Mouse (Mus musculus) hindbrain, embryonic 16.5 days (tissue): Measurements from ENCODE around the gene Sema3g. TPM values are rescaled to one million over a fixed set of nuclear protein-coding genes. Genes with fewer than 3 reads are reported as not detected.

ENCODE experiments used
- ATAC-seq: fragments of 200-750 bp; cut with Nextera tagmentation; 2 replicates; pipeline ENCODE4 v1.8.0; 2017; ENCODE audit warnings: moderate TSS enrichment, moderate library complexity
- H3K27ac ChIP-seq: fragments of 300-500 bp; sonication (generic); 2 replicates; pipeline ENCODE4 v1.5.1; 2014; ENCODE audit warnings: low read depth, mild to moderate bottlenecking, control low read depth, low read length, moderate library complexity
- H3K27me3 ChIP-seq: fragments of 300-500 bp; sonication (generic); replicated peaks from 2 replicates; pipeline ENCODE4 v1.6.1; 2014; ENCODE audit warnings: low read length; ENCODE audit not compliant: control insufficient read depth, insufficient read depth
- H3K36me3 ChIP-seq: fragments of 300-500 bp; sonication (generic); 2 replicates; pipeline ENCODE4 v1.6.1; 2014; ENCODE audit warnings: mild to moderate bottlenecking, low read length, moderate library complexity, mixed read lengths; ENCODE audit not compliant: control insufficient read depth, insufficient read depth
- H3K4me1 ChIP-seq: fragments of 300-500 bp; sonication (generic); 2 replicates; pipeline ENCODE4 v1.6.1; 2014; ENCODE audit warnings: low read depth, low read length; ENCODE audit not compliant: control insufficient read depth, insufficient read depth
- H3K4me2 ChIP-seq: fragments of 300-500 bp; sonication (generic); 2 replicates; pipeline ENCODE4 v1.6.1; 2014; ENCODE audit warnings: mild to moderate bottlenecking, low read length, control low read depth, moderate library complexity
- H3K4me3 ChIP-seq: fragments of 300-500 bp; sonication (generic); 2 replicates; pipeline ENCODE4 v1.5.1; 2014; ENCODE audit warnings: mild to moderate bottlenecking, low read length, control low read depth, moderate library complexity
- H3K9ac ChIP-seq: fragments of 300-500 bp; sonication (generic); 2 replicates; pipeline ENCODE4 v1.6.1; 2014; ENCODE audit warnings: low read depth, mild to moderate bottlenecking, control low read depth, low read length, moderate library complexity
- H3K9me3 ChIP-seq: fragments of 300-500 bp; sonication (generic); 2 replicates; pipeline ENCODE4 v1.6.1; 2014; ENCODE audit warnings: mild to moderate bottlenecking, low read length, moderate library complexity; ENCODE audit not compliant: control insufficient read depth
- WGBS: fragments of 180-500 bp; shearing (Covaris S2); extraction: QIAGEN DNeasy Blood & Tissue Kit; methylation state at CpG from one replicate; pipeline ENCODE4 v1.1.7; 2014; 5-methylcytosine and 5-hydroxymethylcytosine counted together
- polyA plus RNA-seq: library from polyadenylated mRNA; unstranded; fragments of >200 nt; fragmentation: Nextera tagmentation; extraction: Ambion mirVana; gene quantifications from 2 replicates; pipeline ENCODE4 v1.2.1, GENCODE M21; 2015

Sema3g gene
- polyA plus RNA-seq, 1 experiment from 2014 or later: 0.61 TPM

DNA sequence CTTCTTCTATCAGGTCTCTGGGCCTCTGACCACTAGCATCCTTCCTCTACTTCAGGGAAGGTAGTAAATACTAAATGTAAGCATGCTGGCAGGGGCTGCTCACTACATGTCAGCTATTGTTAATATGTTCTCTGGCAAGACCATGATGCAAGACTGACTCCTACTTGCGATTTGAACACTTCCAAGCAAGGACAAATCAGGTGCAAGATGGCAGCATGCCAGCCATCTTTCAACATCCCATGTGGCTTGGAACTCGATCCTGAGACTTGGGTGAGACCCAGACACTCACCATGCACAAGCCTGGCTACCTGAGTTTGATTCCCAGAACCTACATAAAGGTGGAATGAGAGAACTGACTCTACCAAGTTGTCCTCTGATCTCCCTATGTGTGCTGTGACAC, 25.7 kb upstream of the Sema3g start:
- no peaks in the 10 kb centered on the region for H3K9me3 ChIP-seq
- H3K27ac ChIP-seq: no peak overlapping the region
- H3K4me3 ChIP-seq: no peak overlapping the region
- no peak overlapping the region for H3K4me2 ChIP-seq
- H3K36me3 ChIP-seq: peaks cover 63% of the 10 kb centered on the region
- 63% methylated on average over 2 of the region's 2 CpGs for WGBS
- H3K27me3 ChIP-seq: no peaks in the 10 kb centered on the region
- no peak for ATAC-seq
- H3K9ac ChIP-seq: no peak overlapping the region
- peaks cover 4% of the 10 kb centered on the region; the same call in 1 of the 2 replicates for H3K4me1 ChIP-seq

DNA sequence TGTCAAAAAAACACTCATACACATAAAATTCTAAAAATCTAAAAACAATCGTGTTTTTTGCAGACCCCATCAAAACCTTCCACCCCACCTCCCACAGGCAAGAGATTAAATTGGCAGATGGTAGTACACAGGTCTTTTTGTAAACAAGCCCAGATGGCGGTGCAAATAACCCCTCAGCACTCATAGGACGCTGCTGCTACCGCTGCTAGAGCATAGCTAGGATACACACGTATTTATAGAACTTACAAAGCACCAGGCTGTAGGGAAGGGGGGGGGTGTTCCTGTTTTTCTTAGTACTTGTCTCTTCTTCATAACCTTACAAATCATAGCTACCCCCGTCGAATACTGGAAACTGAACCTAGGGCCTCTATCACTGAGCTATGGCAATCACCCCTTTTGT, 23.9 kb upstream of the Sema3g start:
- no peak for ATAC-seq
- H3K4me1 ChIP-seq: peaks cover 8% of the 10 kb centered on the region; the same call in 1 of the 2 replicates
- H3K4me3 ChIP-seq: no peak overlapping the region
- 82% methylated on average over 7 of the region's 7 CpGs for WGBS
- no peaks in the 10 kb centered on the region for H3K27me3 ChIP-seq
- H3K27ac ChIP-seq: no peak overlapping the region
- H3K36me3 ChIP-seq: peaks cover 50% of the 10 kb centered on the region
- H3K9ac ChIP-seq: no peak overlapping the region
- no peaks in the 10 kb centered on the region for H3K9me3 ChIP-seq
- H3K4me2 ChIP-seq: no peak overlapping the region

DNA sequence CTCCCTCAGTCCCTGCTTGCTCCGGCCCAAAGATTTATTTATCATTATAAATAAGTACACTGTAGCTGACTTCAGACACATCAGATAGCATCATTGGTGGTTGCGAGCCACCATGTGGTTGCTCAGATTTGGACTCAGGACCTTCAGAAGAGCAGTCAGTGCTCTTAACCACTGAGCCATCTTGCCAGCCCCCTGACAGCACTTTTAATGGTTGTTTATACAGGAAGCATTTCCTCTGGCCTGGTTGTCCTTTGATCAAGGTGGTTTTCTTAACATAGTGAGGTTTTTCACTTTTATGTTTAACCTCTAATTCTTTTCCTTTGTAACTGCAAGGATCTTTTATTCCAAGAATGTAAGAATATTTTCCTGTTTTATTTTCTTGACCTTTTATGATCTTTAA, 23.2 kb upstream of the Sema3g start:
- Histone ChIP-seq H3K9ac (no peak overlapping the region), H3K9me3 (no peaks in the 10 kb centered on the region), H3K4me1 (peaks cover 8% of the 10 kb centered on the region; the same call in 1 of the 2 replicates), H3K27ac (no peak overlapping the region), H3K4me3 (no peak overlapping the region), H3K36me3 (peaks cover 46% of the 10 kb centered on the region), H3K4me2 (no peak overlapping the region), H3K27me3 (no peaks in the 10 kb centered on the region)
- WGBS: 96% methylated on average over 2 of the region's 2 CpGs
- no peak for ATAC-seq

DNA sequence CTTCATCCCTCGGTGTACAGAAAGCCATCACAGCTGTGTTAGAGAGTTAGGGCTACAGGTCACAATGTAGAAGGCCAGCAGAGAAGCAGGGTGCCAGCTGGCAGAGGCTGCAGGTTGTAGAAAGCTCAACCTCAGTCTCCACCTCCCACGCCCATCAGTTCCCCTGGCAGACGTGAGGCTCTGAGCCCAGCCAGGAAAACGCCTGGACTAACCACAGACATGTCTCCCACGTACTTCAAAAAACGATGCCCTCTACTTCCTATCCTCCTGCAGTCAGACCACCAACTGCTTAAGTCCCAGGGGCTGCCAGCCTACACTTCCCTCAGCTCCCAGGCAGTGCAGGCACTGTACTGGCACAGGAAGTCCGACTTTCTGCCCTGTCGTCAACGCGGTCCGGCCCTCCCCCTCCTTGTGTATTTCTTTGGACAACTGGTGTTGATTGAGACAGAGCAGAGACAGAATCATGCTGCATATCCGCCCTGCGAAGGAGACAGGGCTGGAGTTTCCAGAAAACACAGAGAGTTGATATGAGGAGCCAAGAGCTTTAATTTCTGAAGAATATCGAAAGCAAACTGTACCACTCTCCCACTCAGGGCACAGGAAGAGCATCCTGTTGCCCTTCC, 22.7 kb upstream of the Sema3g start:
- Histone ChIP-seq H3K4me1 (peaks cover 8% of the 10 kb centered on the region; the same call in 1 of the 2 replicates), H3K9ac (no peak overlapping the region), H3K4me3 (no peak overlapping the region), H3K27me3 (no peaks in the 10 kb centered on the region), H3K4me2 (no peak overlapping the region), H3K36me3 (peaks cover 47% of the 10 kb centered on the region), H3K9me3 (no peaks in the 10 kb centered on the region), H3K27ac (no peak overlapping the region)
- ATAC-seq: no peak
- WGBS: 73% methylated on average over 14 of the region's 14 CpGs

DNA sequence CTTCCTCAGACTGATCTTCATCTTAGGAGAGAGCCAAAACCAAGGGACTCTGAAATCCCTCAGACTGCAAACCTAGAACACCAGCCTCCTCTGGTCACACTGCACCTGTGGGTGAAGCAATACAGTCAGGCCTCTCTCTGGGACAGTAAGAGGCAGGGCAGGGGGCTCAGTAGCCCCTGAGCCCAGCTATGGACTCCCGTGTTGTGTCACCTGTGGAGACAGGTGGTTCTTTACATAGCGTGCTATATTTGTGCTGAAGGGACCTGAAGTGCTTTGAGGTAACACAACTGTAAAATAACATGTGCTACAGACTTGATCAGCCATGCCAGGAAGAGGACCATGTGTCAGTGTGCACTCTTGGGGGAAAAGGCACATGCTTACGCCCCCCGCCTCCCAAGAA, 22.1 kb upstream of the Sema3g start:
- no peak overlapping the region for H3K9ac ChIP-seq
- H3K27ac ChIP-seq: no peak overlapping the region
- no peak for ATAC-seq
- no peaks in the 10 kb centered on the region for H3K27me3 ChIP-seq
- WGBS: 99% methylated on average over 4 of the region's 4 CpGs
- peaks cover 47% of the 10 kb centered on the region for H3K36me3 ChIP-seq
- H3K4me1 ChIP-seq: peaks cover 8% of the 10 kb centered on the region; the same call in 1 of the 2 replicates
- H3K4me2 ChIP-seq: no peak overlapping the region
- no peak overlapping the region for H3K4me3 ChIP-seq
- H3K9me3 ChIP-seq: no peaks in the 10 kb centered on the region

DNA sequence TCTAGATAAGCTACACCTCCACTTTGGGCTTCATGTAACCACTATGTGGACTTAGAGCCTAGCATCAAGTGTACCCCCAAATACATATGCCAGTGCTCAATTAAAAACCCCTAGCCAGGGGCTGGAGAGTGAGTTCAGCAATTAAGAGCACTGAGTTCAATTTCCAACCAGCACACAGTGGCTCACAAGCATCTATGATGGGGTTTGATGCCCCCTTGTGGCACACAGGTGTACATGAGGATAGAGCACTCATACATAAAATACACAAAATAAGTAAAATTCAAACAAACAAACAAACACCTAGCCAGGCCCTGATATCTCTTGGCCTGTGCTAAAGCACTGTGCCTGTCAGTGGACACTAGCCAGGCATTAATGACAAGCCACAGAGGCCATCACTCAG, 21.7 kb upstream of the Sema3g start:
- H3K9ac ChIP-seq: no peak overlapping the region
- no peak overlapping the region for H3K27ac ChIP-seq
- no peak overlapping the region for H3K4me3 ChIP-seq
- peak; percentile 41; the same call in 1 of the 2 replicates for ATAC-seq
- no peak overlapping the region for H3K4me2 ChIP-seq
- peaks cover 45% of the 10 kb centered on the region for H3K36me3 ChIP-seq
- peaks cover 8% of the 10 kb centered on the region; the same call in 1 of the 2 replicates for H3K4me1 ChIP-seq
- no peaks in the 10 kb centered on the region for H3K27me3 ChIP-seq
- no peaks in the 10 kb centered on the region for H3K9me3 ChIP-seq

DNA sequence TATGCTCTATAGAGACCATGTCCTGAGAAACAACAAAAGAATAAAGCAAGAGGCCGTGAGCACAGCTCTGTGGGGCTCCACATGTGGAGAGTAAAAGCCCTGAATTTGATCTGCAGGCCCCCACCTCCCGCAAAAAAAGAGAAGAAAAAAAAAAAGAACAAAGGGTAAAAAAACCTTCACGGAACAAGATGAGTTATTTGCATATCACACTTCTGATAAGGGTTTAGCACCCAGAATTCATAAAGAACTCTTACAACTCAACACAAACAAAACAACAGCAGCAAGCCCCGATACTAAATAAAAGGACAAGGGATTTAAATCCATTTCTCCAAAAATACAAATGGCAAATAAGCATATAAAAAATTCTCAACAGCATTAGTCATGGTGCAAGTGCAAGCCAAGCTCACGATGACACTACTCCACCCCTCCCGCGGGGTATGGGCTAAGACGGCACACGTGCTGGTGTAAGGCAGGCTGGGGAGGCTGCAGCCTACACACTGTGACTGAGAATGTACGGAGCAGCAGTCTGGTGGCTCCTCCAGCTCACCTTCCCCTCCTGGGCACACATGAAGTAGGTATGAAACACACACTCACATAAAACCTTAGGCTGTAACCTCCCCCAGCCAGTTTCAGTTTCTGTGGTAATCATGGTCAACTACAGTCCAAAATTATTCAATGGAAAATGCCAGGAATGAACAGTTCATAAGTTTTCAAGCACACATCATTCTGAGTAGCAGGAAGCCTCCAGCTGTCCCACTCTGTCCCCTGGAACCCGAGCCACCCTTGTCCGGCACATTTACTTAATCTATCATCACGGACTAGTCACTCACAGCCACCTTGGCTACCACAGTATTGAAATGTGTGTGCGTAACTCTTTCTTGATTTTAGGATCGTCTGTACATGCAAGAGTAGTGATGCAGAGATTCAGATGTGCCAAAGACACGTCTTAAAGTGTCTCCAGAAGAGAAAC, 19.8 kb upstream of the Sema3g start:
- Histone ChIP-seq H3K36me3 (peaks cover 49% of the 10 kb centered on the region), H3K4me2 (no peak overlapping the region), H3K27ac (no peak overlapping the region), H3K9ac (no peak overlapping the region), H3K4me3 (no peak overlapping the region), H3K9me3 (no peaks in the 10 kb centered on the region), H3K4me1 (peaks cover 8% of the 10 kb centered on the region; the same call in 1 of the 2 replicates), H3K27me3 (no peaks in the 10 kb centered on the region)
- 56% methylated on average over 16 of the region's 16 CpGs for WGBS
- 0 out of 2 replicates have a peak, but pooled peaks have one; percentile 28 for ATAC-seq

DNA sequence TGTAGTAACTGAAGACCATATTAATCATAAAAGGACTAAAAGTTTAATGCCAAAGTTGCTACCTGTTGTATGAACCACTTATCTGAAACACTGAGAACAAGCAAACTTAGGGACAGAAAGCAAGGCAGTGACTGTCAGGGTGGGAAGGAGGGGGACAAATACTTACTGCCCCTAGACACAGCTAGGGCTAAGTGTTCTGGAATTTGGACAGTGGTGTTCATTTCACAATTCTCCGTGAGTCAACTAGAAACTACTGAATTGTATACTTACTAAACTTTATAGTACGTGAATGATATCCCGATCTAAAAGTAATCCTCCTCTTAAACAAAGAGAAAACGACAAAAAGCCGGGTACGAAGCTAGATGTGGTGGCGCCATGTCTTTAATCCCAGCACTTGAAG, 18.1 kb upstream of the Sema3g start:
- H3K4me3 ChIP-seq: no peak overlapping the region
- H3K27ac ChIP-seq: no peak overlapping the region
- H3K4me2 ChIP-seq: no peak overlapping the region
- 95% methylated on average over 7 of the region's 7 CpGs for WGBS
- no peaks in the 10 kb centered on the region for H3K9me3 ChIP-seq
- peaks cover 12% of the 10 kb centered on the region for H3K4me1 ChIP-seq
- H3K36me3 ChIP-seq: peaks cover 49% of the 10 kb centered on the region
- no peak overlapping the region for H3K9ac ChIP-seq
- no peak for ATAC-seq
- no peaks in the 10 kb centered on the region for H3K27me3 ChIP-seq

DNA sequence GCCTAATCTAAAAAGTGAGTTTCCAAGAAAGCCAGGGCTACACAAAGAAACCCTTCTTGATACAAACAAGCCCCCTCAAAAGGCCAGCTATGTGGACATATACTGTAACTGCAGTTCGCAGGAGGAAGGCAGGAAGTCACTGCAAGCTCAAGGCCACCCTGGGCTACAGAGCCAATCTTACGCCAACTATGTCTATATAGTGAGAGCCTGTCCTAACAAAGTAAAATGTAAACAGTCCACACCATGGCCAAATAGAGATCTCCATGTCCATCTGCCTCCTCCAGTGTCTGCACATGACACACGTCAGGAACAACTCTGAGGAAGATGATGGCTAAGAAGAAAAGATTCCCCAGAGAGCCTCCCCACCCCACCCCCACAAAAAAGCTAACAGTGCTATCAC, 17.6 kb upstream of the Sema3g start:
- WGBS: 82% methylated on average over 3 of the region's 3 CpGs
- Histone ChIP-seq H3K27me3 (no peaks in the 10 kb centered on the region), H3K4me1 (peaks cover 13% of the 10 kb centered on the region), H3K9me3 (no peaks in the 10 kb centered on the region), H3K9ac (no peak overlapping the region), H3K27ac (no peak overlapping the region), H3K4me3 (no peak overlapping the region), H3K36me3 (peaks cover 47% of the 10 kb centered on the region), H3K4me2 (no peak overlapping the region)
- ATAC-seq: no peak
